Mouse (Mus musculus): ENCODE measurements at regions not wholly inside any gene's neighbourhood (a gene's known extent, or its start where the extent isn't known, plus 50 kb on each side); places are given as distances from the start of the nearest gene placed in this dataset.
A peak's percentile ranks its signal among the peaks of the same experiment; 100 is the strongest.

DNA sequence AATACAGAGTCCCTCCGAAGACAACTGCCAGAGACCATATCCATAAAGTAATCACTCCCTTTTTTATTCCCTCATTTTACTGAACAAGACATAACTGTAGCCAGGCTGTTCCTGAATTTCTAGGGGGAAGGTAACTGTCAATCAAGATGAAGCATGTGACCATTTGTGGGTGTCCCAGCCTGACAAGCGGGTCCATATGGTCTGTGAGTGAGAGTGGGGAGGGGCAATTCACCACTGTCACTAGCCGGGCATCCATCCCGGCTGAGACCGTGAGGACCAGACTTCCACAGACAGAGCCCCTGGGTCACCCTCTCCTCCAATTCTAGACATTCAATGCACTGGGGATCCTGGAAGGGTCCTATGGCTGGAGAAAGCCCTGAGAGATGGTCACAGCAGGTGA, 54.6 kb downstream of the Gm11733 start:
- no peak for DNase-seq (ENCODE audit: inconsistent age in 2 of 2, low spot score in 1 of 2)

DNA sequence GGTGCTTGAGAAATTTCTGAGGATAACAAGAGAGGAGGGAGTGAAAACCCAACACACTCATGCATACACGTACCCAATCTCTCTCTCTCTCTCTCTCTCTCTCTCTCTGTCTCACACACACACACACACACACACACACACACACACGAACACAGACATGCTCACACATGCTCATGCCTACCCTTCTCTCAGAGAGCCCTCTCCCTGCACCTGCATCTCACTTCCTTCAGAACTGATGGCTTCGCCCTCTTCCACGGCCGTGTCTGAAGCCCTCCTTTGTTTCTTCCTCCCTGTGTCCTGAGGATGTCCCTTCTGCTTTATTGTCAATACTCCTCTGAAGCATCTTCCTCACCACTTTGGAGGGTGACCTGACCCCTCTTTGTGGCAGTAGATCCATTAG, 56.4 kb downstream of the Gm11733 start:
- DNase-seq (ENCODE audit: inconsistent age in 2 of 2, low spot score in 1 of 2) = no peak

DNA sequence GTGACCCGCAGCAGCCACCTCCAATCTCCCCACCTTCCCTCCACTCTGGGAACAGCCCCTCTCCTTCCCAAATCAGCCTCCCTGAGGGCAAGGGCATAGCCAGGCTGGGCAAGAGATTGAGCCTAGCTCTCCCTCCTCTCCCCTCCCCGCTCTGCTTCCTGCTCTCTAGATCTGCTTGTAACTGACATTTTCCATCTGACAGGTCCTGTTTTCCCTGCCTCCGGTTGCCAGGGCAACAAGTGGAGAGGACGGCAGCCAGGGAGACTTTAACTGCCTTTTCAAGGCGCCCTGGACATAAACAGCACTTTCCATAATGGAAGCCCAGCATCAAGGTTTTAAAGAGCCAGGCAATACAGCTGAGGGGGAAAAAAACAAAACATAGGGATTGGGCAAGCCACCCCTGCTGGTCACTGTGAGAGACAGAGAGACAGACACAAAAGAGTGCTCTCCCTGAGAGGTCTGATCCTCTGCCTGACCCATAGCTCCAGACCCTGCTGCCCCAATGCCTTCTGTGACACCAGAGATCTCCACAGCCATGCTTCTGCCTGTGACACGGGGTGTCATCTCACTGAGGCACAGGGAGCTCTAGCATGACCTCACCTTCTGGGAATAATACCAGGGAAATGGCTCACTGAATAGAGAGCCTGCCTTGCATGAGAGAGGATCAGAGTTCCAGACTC, 57.2 kb downstream of the Gm11733 start:
- DNase-seq (ENCODE audit: inconsistent age in 2 of 2, low spot score in 1 of 2) = peak; percentile 52 to 70

DNA sequence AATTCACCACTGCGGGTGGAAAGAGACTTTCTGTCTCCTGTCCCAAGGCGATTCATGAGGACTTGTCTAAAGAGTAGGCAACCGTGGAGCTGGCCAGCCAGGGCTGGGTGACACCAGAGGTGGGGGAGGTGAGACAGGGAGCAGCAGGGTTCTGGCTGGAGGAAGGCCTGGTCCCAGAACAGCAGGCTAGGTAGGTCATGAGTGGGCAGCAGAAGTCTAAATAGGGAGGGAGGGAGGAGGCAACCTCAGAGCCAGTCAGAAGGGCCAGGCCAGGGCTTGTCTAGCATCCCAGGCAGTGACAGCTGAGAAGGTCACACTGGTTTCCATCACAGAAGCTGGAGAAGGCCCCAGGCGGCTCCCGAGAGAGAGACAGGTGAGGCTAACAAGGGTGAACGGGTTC, 59.0 kb downstream of the Gm11733 start:
- DNase-seq (ENCODE audit: inconsistent age in 2 of 2, low spot score in 1 of 2) = no peak

DNA sequence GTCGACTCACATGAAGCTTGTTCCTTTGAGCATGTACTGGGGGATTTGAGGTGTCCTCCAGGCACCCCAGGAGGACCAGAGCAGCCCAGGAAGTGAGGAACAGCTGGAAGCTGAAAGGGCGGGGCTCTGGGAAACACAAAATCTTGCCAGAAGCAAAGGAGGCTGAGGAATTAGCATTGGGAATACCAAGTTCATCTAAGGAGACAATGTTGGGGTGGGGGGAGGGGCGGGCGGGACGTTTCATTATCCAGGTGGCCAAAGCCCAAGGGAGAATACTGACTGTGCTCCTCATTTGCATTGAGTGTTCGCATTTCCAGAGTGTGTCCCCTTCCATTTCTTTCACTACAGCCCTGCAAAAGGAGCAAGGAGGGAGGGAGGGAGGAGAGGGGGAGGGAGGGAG, 60.3 kb downstream of the Gm11733 start:
- DNase-seq (ENCODE audit: inconsistent age in 2 of 2, low spot score in 1 of 2) = no peak

DNA sequence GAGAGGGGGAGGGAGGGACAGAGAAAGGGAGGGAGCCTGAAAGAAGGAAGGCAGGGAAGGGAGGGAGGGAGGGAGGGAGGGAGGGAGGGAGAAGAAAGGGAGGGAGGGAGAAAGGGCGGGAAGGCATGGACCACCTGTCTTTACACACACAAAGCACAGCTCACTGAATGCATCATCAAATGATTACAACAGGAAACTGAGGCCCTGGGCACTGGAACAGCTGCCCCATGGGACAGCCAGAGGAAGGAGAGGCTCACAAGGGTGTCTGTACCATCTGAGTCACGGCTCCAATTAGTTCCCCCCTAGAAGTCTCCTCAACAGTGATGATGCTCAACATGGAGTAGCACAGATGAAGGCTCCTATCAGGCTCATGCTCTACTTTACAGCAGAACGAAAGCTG, 60.8 kb downstream of the Gm11733 start:
- no peak for DNase-seq (ENCODE audit: inconsistent age in 2 of 2, low spot score in 1 of 2)

DNA sequence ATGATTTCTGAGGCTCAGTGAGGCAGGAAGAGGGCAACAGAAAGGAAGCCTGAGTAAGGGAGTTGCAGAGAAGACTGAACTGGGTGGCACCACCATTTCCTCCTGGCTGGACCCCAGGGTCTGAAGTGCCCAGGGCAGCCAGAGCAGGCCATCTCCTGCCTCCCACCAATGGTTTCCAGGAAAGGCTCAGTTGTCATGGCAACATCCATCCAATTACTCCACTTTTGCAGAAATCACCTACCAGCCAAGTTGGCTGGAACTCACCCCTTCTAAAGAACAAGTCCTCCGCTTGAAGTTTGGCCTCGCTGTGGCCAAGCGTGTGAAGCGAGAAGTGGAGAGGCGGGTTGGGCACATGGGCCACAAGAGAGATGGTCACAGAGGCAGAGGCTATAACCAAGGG, 67.8 kb downstream of the Gm11733 start:
- DNase-seq (ENCODE audit: inconsistent age in 2 of 2, low spot score in 1 of 2) = no peak

DNA sequence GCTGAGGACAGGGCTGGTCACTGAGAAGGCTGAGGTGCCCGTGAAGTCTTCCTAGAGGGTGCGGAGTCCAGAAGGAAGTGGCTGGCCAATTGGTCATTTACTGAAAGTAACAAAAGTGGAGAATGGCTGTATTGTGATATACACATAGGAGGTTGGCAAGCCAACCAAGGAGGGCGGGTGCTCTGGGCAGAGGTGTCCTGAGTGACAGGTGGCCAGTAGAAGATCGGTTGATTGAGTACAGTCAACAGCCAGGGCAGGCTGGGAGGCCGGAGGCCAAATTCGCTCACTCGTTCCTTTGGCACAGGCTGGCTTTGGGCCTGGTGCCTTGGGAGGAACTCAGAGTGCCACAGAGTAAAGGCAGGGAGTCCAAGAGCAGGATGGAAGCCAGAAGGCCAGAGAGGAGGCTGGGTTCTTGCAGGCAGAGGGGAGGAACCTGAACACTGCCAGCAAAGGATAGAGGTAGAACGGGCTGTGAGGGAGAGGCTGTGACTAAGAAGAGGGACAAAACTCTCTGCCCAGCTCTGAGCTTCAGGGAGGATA, 68.3 kb downstream of the Gm11733 start:
- no peak for DNase-seq (ENCODE audit: inconsistent age in 2 of 2, low spot score in 1 of 2)

DNA sequence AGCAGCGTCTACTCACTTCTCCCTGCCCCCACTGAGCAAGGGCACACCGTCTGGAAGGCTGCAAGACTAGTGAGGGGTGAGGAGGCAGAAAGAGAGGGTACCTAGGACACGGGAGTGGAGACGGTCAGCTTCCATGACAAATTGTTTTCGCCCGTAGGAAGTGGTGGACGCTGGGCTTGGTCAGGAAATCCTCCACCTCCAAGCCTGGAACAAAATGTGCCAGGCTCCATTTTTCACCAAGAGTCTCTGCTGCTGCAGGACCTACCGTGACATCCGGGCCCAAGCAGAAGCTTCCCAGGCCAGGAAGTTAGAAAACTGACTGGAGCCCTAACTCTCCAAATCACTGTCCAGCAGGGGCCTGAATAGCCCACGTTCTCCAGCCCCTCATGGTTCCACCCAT, 69.9 kb downstream of the Gm11733 start:
- DNase-seq (ENCODE audit: inconsistent age in 2 of 2, low spot score in 1 of 2) = peak; percentile 38 to 56

DNA sequence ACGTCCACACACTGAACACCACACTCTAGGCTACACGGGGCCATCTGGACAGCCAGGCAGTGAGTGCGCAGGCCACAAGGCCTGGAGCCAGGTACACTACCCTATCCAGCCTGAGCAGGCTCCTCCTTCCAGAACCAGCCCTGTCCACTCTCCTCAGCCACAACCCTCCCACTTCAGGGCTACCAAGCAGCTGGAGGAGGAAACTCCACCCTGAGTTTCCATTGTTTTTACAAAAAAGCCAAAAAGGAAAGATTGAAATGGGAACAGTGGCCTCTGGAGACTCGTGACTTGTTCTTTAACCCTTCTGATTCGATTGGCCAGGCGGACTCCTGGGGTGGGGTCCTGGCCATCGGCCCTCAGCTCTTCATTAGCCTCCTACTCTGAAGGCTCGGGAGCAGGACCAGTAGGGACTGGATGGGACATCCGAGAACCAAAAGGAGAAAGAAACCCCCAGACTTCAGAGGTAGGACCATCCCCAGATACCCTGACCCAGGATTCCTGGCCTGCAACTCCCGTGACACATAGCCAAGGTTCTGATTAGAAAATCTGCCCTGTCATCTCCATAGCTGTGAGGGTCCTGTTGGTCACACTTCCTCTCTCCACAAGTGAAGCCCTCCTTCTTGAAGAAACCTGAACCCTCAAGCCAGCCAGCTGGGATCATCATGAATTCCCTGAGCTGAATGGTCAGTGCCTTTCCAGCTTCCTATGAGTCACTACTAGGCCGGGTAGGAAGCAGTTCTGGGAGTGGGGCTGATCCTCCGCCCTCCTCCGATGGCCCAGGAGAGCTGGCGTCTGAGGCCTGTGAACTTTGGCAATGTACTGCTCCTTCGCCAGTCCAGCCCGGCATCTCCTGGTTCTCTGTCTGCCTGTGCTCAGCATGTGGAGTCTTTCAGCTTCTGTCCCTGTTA, 73.6 kb downstream of the Gm11733 start:
- DNase-seq (ENCODE audit: inconsistent age in 2 of 2, low spot score in 1 of 2) = peak; percentile 47 to 69

DNA sequence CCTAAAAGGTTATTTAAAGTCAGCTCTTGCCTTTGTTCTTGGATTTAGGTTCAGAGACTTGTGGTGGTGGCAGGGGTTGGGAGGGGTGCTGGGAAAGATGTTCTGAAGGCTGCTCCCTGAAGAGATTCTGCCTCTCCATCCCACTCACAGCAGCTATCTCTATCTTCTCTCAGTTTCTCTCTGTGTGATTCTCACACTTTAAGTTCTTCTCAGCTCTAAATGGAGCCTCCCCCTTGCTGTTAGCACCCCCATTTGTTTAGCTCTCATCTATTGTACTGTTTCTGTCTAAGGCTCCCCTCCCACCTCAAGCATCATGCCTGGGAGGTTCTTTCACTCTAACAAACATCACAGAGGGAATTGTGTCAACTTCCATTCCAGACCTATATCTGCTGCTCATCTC, 75.7 kb downstream of the Gm11733 start:
- no peak for DNase-seq (ENCODE audit: inconsistent age in 2 of 2, low spot score in 1 of 2)

DNA sequence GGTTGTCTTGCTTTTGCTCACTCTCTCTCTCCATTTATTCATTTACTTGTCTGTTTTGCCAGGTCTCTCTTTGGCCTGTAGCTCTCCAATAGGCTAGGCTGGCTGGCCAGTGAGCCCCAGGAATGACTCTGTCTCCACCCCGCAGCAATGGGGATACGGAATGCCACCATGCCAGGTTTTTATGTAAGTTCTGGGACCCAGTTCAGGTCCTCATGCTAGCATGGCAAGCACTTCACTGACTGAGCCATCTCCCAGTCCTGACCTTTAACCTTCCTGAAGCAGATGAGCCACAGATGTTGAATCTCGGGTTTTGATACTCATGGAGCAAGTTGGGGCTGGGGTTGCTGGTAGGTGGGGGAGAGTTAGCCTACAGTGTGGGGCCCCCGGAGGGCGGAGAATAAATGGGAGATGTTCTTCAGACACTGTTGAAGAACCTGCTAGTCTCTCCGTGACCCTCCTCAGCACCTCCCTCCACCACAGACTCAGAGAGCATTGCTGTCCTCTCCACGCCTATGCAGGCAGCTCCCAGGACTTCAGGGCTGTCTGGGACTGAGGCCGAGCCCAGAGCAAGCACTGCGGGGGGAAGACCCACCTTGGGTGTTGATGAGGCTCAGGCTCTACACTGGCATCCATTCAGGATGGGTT, 83.9 kb downstream of the Gm11733 start:
- DNase-seq (ENCODE audit: inconsistent age in 2 of 2, low spot score in 1 of 2) = no peak

DNA sequence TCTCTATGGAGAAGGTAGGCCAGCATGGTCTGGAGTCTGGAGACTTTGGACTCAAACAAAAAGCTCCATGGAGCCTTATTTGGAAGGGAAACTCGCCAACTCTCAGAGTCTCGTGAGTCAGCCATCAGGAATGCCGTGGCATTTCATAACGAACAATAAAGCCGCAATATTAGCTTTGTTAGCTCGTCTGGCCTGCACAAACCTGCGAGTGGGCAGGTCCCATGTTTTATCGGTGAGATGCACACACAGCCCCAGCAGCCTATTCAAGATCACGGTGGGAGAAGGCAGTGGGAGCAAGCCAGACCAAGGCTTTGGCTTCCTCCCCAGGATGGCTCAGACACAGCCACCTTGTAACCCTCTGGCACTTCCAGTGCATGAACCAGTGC, 84.4 kb downstream of the Gm11733 start:
- peak; percentile 67 to 85 for DNase-seq (ENCODE audit: inconsistent age in 2 of 2, low spot score in 1 of 2)

DNA sequence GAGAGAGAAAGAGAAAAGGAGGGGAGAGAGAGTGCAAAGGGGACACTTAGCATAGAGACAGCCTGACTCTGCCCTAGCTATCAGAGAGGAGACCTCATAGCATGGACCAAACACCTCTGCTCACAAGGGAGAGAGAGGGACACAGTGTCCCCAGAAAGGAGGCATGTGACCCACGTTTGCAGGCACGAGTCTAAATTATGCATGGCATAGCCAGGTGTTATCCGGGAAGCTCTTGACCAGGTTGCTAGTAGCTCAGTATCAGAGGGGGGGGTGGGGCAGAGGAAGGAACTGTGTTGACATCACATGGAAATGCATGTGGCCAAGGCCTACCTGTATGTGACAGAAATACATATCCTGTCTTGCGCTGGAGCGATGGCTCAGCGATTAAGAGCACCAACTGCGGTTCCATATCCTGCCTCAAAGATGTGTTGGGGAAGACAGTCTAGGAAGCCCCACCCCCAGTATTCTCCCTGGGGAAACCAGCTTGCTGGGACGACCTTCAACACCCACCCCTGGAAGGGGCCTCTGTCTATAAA, 84.5 kb upstream of the Tnrc6c start:
- DNase-seq (ENCODE audit: inconsistent age in 2 of 2, low spot score in 1 of 2) = no peak

DNA sequence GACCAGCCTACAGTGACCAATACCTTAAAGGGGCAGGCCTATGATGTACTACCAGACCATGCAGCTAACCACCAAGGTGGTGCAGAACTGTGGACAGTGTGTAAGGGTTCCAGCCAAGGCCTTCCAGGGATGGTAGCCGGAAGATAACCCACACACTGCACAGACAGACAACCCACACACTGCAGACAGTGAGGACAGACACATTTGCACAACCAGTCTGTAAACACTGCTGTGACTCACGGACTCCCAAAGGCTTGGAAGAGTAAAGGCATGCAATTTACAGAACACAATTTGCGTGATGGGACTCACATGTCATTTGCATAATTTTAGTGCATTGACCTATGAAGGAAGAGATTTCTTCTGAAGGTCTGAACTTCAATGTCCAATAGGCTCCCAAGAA, 82.2 kb upstream of the Tnrc6c start:
- no peak for DNase-seq (ENCODE audit: inconsistent age in 2 of 2, low spot score in 1 of 2)

DNA sequence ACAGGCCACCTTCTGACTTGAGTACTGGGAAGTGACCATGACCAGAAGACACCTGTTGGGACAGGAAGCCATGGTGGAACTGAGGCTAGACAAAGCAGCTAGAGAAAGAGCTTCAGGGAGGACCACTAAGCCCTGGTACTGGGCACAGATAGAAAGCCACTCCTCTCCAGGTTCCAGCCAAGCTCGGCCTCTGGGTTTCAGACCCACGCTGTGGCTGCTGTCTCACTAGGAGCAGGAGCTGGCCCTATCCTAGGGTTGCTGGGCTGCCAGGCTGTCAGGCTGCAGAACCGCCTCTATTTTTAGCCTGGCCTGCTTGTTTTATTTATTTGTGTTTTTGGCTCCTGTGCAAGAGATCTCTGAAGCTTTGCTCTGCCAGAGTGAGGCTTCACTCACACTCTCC, 79.4 kb upstream of the Tnrc6c start:
- DNase-seq (ENCODE audit: inconsistent age in 2 of 2, low spot score in 1 of 2) = peak in 1 of 2 experiments; percentile 55

DNA sequence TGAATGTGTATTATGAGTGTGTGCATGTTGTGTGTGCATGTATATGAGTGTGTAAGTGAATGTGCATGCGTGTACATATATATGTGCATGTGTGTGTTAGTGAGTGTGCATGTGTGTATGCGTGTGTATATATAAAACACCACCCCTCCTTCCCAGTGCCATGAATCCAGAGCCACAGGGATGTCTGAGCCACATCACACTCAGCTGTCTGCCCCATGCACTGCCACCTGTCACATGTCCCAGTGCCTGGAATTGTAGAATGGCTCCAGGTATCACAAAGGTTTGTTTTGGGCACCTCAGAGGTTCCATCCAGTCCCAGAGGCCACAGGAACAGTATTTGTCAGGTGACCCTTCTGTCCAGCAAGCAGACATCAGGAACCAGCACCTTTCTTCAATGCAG, 75.0 kb upstream of the Tnrc6c start:
- no peak for DNase-seq (ENCODE audit: inconsistent age in 2 of 2, low spot score in 1 of 2)

DNA sequence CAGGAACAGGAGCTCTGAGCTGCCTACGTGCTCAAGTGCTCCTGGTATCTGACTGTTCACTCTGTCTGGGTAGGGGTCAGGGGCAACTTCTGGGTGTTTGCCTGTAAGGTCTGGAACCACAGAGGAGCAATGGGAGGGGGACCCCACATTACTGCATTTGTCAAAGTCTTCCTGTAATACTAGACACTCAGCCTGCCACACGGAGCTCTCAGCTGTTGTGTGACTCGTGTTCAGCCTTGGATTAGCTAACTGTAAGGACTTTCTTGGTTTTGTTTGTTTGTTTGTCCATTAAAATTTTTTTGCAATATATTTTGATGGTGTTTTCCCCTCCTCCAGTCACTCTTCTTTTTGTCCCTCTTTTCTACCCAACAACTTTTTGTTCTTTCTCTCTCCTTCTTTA, 74.4 kb upstream of the Tnrc6c start:
- no peak for DNase-seq (ENCODE audit: inconsistent age in 2 of 2, low spot score in 1 of 2)

DNA sequence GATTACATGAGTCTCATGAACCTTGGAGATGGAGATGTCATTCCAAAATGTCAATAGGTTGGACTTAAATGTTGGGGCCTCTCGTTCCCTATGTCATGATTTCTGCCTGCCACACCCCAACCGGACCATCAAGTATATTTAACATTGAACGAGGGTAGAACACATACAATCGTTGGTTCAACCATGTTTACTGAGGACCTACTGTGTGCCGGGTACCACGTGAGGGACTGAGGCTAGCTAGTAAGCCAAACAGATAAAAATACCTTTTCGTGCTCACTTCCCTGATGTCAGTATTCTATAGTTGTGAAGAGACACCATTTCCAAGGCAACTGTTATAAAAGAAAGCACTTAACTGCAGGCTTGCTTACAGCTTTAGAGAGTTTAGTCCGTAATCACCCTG, 70.6 kb upstream of the Tnrc6c start:
- DNase-seq (ENCODE audit: inconsistent age in 2 of 2, low spot score in 1 of 2) = no peak

DNA sequence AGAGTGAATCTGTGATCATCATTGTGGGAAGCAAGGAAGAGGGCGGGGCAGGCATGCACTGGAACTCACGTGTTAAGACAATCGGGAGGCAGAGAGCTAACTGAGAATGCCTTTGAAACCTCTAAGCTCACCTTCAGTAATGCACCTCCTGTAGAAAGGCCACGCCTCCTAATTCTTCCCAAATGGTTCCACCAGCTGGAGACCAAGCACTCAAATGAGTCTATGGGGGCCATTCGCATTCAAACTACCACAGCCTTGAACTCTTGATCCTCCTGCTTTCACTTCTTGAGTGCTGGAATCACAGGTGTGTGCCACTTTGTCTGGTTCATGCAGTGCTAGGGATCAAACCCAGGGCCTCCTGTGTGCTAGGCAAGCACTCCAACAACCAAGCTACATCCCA, 68.5 kb upstream of the Tnrc6c start:
- DNase-seq (ENCODE audit: inconsistent age in 2 of 2, low spot score in 1 of 2) = no peak

DNA sequence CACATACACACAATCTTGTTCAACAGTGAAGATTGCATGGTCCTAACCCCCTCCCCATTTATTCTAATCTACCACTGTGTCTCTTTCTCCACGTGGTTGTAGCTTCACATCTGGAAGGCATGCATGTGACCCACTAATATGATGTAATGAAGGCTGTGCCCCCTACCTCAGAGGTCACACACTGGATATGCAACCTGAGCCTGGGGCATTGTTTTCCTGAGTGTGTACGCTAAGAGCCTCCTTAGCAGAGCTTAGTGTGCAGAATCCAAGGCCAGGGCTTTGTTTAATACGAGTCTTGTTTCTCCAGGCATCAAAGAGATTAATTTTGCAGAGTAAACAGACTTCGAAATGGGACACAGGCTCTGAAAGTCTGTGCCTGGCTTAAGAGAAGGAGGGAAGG, 68.0 kb upstream of the Tnrc6c start:
- no peak for DNase-seq (ENCODE audit: inconsistent age in 2 of 2, low spot score in 1 of 2)

Measured in adrenal gland, adult (tissue).